8 mouse cellular contexts compared by ENCODE assay signal in the genomic region with DNA sequence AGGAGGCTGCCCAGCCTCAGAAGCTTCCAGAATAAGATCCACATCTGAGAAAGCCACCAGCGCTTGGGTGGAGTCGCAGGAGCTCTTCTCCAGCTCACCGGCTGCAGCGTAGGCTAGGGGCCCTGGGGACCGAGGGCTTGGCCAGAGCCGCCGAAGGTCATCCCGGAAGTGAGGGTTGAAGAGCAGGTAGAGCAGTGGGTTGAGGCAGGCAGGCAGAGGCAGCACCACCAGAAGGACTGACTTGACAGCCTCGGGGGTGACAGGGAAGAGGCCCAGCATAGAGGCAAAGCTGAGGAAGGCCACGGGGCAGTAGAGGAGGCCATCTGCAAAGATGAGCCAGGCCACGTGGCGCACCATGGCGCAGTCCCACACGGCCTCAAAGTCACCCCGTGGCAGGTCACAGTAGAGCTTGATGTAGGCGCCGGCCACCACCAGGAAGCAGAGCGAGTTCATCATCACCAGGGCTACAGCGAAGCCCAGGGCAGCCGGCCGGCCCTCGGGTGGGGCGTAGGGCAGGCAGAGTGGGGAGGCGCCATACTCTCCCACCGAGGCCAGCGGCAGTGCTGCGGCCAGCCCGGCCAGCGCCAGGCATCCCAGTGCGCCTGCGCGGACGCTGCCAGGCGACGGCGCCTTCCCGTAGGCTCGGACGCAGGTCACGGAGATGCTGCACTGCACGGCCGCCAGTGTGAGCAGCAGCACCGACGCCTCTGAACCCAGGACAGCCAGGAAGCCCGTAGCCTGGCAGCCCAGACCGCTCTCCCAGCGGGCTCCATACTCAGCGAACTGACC. TPM values are rescaled to one million over a fixed set of nuclear protein-coding genes. Genes with fewer than 3 reads are reported as not detected.
DNase-seq lines count a peak whose midpoint lies in the region; ATAC-seq and TF ChIP-seq lines count a peak whose summit lies in the region.

No protein-coding gene starts in this region.

- peak; percentile 85 for ATAC-seq in hindbrain, embryonic 16.5 days

- H3K9ac ChIP-seq in hindbrain, embryonic 16.5 days (ENCODE audit: low read depth, low read length), result peak overlapping the region; percentile 69

- DNase-seq in adrenal gland, adult (ENCODE audit: inconsistent age in 2 of 2, low spot score in 1 of 2), result peak; percentile 70 to 78
- peak; percentile 80 to 83 for DNase-seq in cerebellum, postnatal 10 days
- peak; percentile 57 to 63 for DNase-seq in frontal cortex, postnatal 36 days (ENCODE audit: low spot score in 2 of 2)
- DNase-seq in left cerebral cortex, adult 2 months (ENCODE audit: extremely low spot score in 1 of 2, low spot score in 2 of 2), result peak; percentile 64 to 65
- peak; percentile 24 for DNase-seq in lung, postnatal 25 days (ENCODE audit: low spot score)
- DNase-seq in retina, adult 2 months (ENCODE audit: low read depth, low spot score), result peak; percentile 25
- no peak for DNase-seq in spleen, postnatal 36 days (ENCODE audit: low spot score in 2 of 2)

- TF ChIP-seq CTCF in left cerebral cortex, adult 2 months (IDR thresholded peaks at IDR 0.05), result no peak

- H3K4me2 ChIP-seq in hindbrain, embryonic 16.5 days (ENCODE audit: low read length), result peak overlapping the region; percentile 84

- H3K36me3 ChIP-seq in hindbrain, embryonic 16.5 days (ENCODE audit: control insufficient read depth, insufficient read depth, low read length), result no peaks in the 10 kb centered on the region

- no peak overlapping the region for H3K27ac ChIP-seq in hindbrain, embryonic 16.5 days (ENCODE audit: low read depth, low read length)
- peak overlapping the region; percentile 56; the same call in 1 of the 2 replicates for H3K27ac ChIP-seq in left cerebral cortex, adult 2 months

- intact Hi-C loops in left cerebral cortex, adult 2 months (cut with DNase I), result no loop called here

- no peaks in the 10 kb centered on the region; the same call in 1 of the 2 replicates for H3K9me3 ChIP-seq in hindbrain, embryonic 16.5 days (ENCODE audit: control insufficient read depth, low read length)

- peaks cover 2% of the 10 kb centered on the region; the same call in 1 of the 2 replicates for H3K4me1 ChIP-seq in hindbrain, embryonic 16.5 days (ENCODE audit: control insufficient read depth, insufficient read depth, low read depth, low read length)

- H3K27me3 ChIP-seq in hindbrain, embryonic 16.5 days (replicated peaks; ENCODE audit: control insufficient read depth, insufficient read depth, low read length), result 0 out of 2 replicates have a peak, but pooled peaks cover 2% of the 10 kb centered on the region

- H3K4me3 ChIP-seq in hindbrain, embryonic 16.5 days (ENCODE audit: low read length), result peak overlapping the region; percentile 44
- H3K4me3 ChIP-seq in left cerebral cortex, adult 2 months, result peak overlapping the region; percentile 46

- WGBS in hindbrain, embryonic 16.5 days, result 31% methylated on average over 43 of the region's 48 CpGs

RNA-seq across cellular contexts. Expression of a gene that starts 25.0 kb away (rescaled TPM):
- 12.3 and 13.2 TPM in 2 replicates for polyA plus RNA-seq in hindbrain, embryonic 16.5 days (2015; fragmentation: Nextera tagmentation; extraction: Ambion mirVana)
- 1 to 10 TPM; 1.5 to 2.0 TPM for total RNA-seq in left cerebral cortex, adult 2 months (2021)

RNA-seq across cellular contexts. Expression of a gene that starts 31.6 kb away (rescaled TPM):
- 12.8 and 13.4 TPM in 2 replicates for polyA plus RNA-seq in hindbrain, embryonic 16.5 days (2015; fragmentation: Nextera tagmentation; extraction: Ambion mirVana)
- 10 to 100 TPM; 80.2 to 82.0 TPM for total RNA-seq in left cerebral cortex, adult 2 months (2021)

Comparison
In these comparisons a context has a peak if more than half of its experiments do, and no peak if none do; other contexts are left out.
1. DNase-seq: peak in adrenal gland, adult (2 of 2), cerebellum, postnatal 10 days (2 of 2), frontal cortex, postnatal 36 days (2 of 2), left cerebral cortex, adult 2 months (2 of 2), lung, postnatal 25 days (single experiment) and retina, adult 2 months (single experiment); none in spleen, postnatal 36 days (0 of 2).